Mouse (Mus musculus) granulocyte monocyte progenitor cell, adult 5-6 weeks (primary cell): ENCODE measurements around the gene Map2k6. TPM values are rescaled to one million over a fixed set of nuclear protein-coding genes. Genes with fewer than 3 reads are reported as not detected.
"Not testable (repeated sequence)": the region's sequence is repeated elsewhere in the genome, so short reads cannot be mapped to it uniquely, and the experiment has no call there.

Experiments used
- ATAC-seq: replicated peaks from 2 replicates; pipeline ENCODE4 v1.8.0; 2016; ENCODE audit warnings: mild to moderate bottlenecking, moderate TSS enrichment, inconsistent platforms; ENCODE audit not compliant: poor library complexity, severe bottlenecking
- total RNA-seq, 2 experiments: library from RNA; stranded (forward) in 1 of 2; stranded (reverse) in 1 of 2; fragments of 200-712, 200-1000 nt in 1 of 2; fragments of >200 nt in 1 of 2; fragmentation: Nextera tagmentation in 1 of 2; gene quantifications; 2 replicates each; pipeline ENCODE4 v1.2.3; 2014 to 2017

Gene Map2k6
- total RNA-seq (2014; fragmentation: Nextera tagmentation), result 10.1 and 12.9 TPM in 2 replicates
- total RNA-seq (2017), result 18.8 and 20.9 TPM in 2 replicates

DNA sequence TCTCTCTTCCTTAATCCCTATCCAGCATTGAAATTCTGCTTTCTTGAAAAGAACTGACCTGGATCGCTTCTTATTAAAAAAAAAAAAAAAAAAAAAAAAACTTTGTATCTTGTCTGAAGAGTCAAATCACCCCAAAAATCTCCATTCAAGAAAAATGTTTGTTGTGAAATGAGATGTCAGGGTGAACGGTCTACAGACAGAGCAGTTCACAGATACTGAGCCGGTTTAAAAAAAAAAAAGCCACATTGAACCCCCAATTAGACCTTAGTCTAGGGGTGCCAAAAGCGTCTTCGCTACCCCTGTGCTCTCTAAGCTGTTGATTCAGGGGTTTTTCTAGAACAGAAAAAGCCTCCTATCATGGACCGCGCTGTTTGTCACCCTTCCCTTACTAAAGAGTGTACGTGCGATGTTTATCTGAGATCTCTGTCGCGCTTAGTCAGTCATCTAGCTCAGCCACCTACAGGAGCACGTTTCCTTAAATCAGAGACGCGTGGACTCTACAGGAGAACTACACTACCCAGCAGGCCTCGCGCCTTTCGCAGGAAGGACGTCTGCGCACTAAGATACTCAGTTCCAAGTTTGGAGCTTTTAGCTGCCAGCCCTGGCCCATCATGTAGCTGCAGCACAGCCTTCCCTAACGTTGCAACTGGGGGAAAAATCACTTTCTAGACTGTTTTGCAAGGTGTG lies at the start of gene Map2k6:
Map2k6 (plus strand) TSS at position 570 of the 687 bp plus-strand sequence.
- peak; percentile 97 for ATAC-seq

DNA sequence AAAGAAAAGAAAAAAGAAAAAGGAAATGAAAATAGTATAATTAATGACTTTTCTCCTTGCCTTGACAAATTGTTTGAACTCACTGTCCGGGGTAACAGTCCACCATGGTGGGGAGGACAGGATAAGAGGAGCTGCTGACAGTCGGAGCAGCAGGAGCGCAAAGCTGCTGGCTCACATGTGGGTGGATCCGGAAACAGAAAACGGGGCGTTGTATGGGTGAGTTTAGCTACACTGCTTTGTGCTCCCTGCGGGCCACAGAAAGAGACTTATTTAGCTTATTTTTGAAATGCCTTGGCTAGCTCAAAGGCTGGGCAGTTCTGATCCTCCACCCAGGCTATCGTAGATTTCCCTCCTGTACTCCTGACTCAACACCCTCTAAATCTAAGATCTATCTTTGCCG lies 44.7 kb upstream of the Map2k6 start:
- no peak for ATAC-seq

- ATAC-seq, result not testable (repeated sequence)
Measured at GRCm38 (mm10) chr11:110355131-110355530, 43.8 kb upstream of the Map2k6 start.

- peak; percentile 86 for ATAC-seq
Measured at GRCm38 (mm10) chr11:110357756-110358551, 41.0 kb upstream of the Map2k6 start.

DNA sequence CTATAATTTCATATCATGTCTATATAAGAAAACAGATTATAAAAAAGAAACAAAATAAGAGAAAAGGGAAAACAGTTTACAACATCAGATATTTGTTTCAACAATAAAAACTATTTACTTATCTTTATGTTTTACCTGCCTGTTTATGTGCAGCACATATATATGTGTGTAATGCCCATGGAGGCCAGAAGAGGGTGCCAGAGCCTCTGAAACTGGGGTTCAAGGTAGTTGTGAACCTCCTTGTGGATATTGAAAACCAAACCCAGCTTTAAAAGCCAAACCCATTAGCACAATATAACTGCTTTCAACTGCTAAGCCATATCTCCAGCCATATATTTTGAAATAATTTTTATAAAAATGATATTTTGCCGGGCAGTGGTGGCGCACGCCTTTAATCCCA lies 33.9 kb upstream of the Map2k6 start:
- peak; percentile 85 for ATAC-seq

- no peak; the same call in 1 of the 2 replicates for ATAC-seq
Measured at GRCm38 (mm10) chr11:110366902-110367301, 32.0 kb upstream of the Map2k6 start.

DNA sequence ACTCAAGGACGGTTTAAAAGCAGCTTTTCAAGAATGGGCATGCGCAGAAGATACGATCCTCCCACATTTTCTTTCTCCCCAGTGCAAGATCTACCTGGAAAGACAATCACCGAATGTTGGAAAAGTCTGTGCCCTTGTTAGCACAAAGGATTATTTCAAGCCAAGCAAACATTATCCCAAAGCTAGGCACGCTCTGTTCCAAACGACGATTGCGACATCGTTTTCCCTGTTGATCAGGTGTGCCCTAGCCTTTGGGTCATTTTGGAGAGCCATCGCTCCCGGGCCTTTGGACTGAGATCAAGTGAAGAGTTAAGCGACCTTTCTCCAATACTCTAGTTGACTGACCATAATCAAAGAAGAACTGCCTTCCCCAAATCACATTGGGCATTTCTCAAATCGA lies 31.3 kb upstream of the Map2k6 start:
- ATAC-seq, result no peak

DNA sequence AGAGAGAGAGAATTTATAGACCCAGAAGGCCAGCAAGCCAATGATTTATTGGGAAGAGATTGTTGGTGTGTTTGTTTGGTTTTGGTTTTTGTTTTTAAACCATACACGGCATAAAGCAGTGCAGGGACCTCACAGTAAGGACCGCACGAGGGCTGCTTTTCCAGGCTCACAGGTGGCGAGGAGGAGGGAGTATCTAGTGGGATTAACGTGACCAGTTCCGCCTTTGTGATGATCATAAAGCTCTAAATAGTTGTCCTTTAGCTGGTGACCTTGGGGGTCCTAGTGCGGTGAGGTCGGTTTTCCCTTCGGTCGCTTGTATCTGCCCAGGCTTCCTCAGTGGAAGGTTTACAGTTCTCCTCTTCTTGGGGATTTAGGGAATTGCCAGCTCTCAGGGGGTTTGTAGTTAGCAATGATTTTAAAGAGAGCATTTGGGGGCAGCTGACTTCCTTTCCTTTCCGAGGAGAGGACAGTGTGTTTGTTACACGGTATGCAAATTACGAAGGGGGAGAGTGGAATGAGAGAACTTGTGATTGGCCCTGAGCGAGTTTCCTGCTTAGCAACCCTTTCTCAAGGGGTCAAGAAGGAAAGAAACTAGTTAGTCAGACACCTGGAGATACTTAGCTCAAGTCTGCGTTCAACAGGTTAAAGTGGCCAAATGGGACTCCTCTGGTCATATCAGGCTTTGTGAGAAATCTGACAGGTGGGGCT lies 29.5 kb upstream of the Map2k6 start:
- ATAC-seq, result peak; percentile 10; the same call in 1 of the 2 replicates

GRCm38 (mm10) chr11:110371827-110372226 lies 27.1 kb upstream of the Map2k6 start:
- no peak for ATAC-seq

- ATAC-seq, result peak; percentile 90
Measured at GRCm38 (mm10) chr11:110372266-110372954, 26.5 kb upstream of the Map2k6 start.

DNA sequence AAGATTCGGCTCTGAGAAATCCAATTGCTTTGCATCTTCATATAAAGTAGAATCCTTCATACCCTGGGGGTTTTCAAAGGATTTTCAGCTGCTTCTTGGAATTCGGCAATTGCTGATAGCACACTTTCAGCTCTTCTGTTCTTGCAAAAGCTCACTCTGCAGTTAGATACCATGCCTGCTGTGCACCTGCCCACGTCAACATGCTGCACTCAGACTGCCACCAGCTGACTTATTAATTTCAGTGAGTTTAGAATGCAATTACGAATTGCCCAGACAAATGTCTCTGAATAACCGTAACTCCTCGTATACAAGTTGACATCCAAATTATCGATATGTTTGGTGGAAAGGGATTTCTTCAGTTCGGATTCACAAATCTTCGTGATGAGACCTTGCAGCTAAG lies 24.9 kb upstream of the Map2k6 start:
- ATAC-seq, result no peak

DNA sequence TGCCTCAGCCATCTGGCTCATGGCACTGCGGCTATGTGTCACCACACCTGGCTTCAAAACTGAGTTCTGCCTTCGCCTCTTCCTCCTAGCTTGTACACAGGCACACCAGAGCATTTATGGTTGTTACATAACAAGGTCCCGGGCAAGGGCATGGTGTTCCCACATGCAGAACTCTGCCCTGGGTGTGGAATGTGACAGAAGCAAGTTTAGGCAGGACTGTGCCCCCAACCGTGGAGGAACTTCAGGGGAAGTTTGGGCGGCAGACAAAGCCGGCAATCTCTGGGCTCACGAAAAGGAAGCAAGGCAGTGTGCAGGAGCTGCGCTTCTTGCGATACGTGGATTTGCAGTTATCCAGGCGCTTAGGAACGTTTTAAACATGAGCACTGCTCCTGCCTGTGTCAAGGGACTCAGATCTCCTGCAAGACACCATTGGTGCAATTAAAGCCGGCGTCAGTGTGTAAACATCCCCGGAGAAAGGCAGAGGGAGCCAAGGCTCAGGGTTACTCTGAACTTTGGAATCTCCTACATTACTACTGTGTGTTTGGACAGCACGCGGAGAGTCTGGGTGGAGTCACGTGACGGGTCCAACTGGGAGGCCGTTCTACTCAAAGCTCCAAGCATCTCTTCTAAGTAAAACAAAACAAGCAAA lies 19.1 kb upstream of the Map2k6 start:
- ATAC-seq, result peak; percentile 92

GRCm38 (mm10) chr11:110380310-110380668 lies 18.6 kb upstream of the Map2k6 start:
- ATAC-seq, result peak; percentile 72

DNA sequence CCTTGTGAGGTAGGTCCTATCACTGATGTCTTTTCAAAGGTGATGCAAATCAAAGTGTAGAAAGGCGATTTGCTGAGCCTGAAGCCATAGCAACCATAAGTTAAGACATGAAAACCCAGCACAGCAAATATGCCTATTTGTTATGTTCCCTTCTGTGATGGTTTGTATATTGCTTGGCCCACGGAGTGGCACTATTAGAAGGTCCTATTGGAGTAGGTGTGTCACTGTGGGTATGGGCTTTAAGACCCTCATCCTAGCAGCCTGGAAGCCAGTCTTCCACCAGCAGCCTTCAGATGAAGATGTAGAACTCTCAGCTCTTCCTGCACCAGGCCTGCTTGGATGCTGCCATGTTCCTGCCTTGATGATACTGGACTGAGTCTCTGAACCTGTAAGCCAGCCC lies 13.4 kb upstream of the Map2k6 start:
- ATAC-seq, result no peak

DNA sequence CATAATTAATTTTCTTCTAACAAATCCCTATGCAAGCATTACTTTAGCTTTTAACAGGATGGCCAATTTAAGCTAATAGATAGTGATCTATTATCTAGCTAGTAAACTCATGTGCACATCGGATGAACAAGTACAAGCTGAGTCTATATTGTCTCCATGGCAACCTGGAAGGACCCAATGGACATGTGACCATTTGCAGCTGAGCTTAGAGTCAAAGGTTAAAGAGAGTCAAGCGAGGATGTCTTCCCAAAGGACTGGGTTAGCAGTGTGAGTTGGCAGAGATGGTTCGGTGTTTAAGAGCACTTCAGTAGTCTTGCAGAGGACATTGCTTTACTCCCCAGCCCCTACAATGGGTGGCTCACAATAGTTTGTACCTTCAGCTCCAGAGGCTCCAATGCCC lies 6.2 kb upstream of the Map2k6 start:
- no peak for ATAC-seq

GRCm38 (mm10) chr11:110394788-110395452 lies 4.0 kb upstream of the Map2k6 start:
- no peak for ATAC-seq

DNA sequence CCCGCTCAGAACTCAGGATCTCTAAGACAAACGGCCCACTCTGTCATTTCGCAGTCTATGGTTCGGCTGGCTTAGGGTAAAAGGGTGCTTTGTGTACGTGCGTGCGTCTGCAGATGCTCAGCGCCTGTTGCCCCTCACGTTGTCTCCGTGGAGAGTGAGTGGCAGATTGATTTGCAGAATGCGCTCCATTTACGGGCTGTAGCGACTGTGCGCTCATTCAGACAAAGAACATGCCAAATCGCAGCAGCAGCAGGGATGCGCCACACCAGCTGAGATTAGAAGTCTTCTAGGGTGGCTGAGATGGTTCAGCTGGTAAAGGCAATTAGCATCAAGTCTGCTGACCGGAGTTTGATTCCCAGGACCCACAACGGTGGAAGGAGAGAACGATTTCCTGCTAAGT lies 2.8 kb upstream of the Map2k6 start:
- ATAC-seq, result no peak

DNA sequence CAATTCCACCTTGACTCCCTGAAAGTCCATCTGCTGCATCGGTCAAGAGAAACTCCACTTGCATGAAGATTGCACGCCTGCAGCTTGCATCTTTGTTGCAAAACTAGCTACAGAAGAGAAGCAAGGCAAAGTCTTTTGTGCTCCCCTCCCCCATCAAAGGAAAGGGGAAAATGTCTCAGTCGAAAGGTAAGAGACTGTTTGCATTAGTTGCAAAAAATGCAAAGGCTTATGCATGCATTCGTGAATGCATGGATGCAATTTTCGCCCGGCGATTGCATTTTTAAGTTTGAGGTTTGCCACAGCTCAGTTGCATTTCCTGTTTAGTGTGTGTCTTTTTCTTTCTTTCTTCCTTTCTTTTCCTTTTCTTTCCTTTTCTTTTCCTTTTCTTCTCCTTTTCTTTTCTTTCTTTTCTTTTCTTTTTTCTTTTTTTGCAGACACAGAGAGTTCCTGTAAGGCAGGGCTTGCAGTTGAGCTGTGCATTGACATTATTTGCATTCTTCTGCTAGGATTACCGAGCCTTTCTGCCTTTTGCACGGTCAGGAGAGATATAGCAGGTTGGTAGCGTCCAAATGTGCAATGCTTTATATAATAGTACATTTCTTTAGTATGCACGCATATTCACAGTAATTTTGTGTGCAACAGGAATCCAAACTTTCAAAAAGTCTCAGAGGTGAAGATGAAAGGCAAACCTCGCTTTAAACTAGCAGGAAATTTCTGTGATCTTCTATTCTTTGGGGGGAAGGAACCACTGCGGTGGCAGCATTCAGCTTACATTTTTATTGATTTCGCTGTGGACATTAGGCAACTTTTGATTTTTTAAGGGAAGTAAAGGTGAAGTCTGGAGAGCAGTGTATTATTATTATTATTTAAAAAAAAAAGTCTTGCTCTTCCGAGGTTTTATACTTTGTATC lies 573 bp downstream of the Map2k6 start:
- peak; percentile 21 for ATAC-seq
